Mouse (Mus musculus) midbrain, postnatal 0 days (tissue): ENCODE measurements around the gene Cnr2. TPM values are rescaled to one million over a fixed set of nuclear protein-coding genes. Genes with fewer than 3 reads are reported as not detected.
"Not testable (repeated sequence)": the region's sequence is repeated elsewhere in the genome, so short reads cannot be mapped to it uniquely, and the experiment has no call there.

Source experiments
- ATAC-seq: fragments of 200-750 bp; cut with Nextera tagmentation; 2 replicates; pipeline ENCODE4 v1.8.0; 2017; ENCODE audit warnings: moderate number of reproducible peaks, mild to moderate bottlenecking, moderate TSS enrichment, moderate library complexity; ENCODE audit not compliant: low FRiP score
- DNase-seq: peaks from one replicate; pipeline ENCODE4 v3.0.0-alpha.2; 2015; ENCODE audit warnings: low spot score
- H3K27ac ChIP-seq: fragments of 300-500 bp; sonication (generic); 2 replicates; pipeline ENCODE4 v1.5.1; 2014; ENCODE audit warnings: low read depth, mild to moderate bottlenecking, low read length, mixed read lengths
- H3K27me3 ChIP-seq: fragments of 300-500 bp; sonication (generic); 2 replicates; pipeline ENCODE4 v1.6.1; 2014; ENCODE audit warnings: low read length, control low read depth, mixed read lengths; ENCODE audit not compliant: insufficient read depth
- H3K36me3 ChIP-seq: fragments of 300-500 bp; sonication (generic); 2 replicates; pipeline ENCODE4 v1.6.1; 2014; ENCODE audit warnings: low read length, control low read depth, mixed read lengths; ENCODE audit not compliant: insufficient read depth
- H3K4me1 ChIP-seq: fragments of 300-500 bp; sonication (generic); 2 replicates; pipeline ENCODE4 v1.6.1; 2014; ENCODE audit warnings: mild to moderate bottlenecking, control low read depth, antibody characterized with exemption, low read length, mixed read lengths; ENCODE audit not compliant: insufficient read depth
- H3K4me2 ChIP-seq: fragments of 300-500 bp; sonication (generic); 2 replicates; pipeline ENCODE4 v1.6.1; 2014; ENCODE audit warnings: low read depth, mild to moderate bottlenecking, low read length, mixed read lengths; ENCODE audit not compliant: poor library complexity, severe bottlenecking
- H3K4me3 ChIP-seq: fragments of 300-500 bp; sonication (generic); 2 replicates; pipeline ENCODE4 v1.5.1; 2014; ENCODE audit warnings: low read depth, mild to moderate bottlenecking, low read length, moderate library complexity
- H3K9ac ChIP-seq: fragments of 300-500 bp; sonication (generic); replicated peaks from 2 replicates; pipeline ENCODE4 v1.6.1; 2014; ENCODE audit warnings: mild to moderate bottlenecking, low read length, moderate library complexity, mixed read lengths; ENCODE audit not compliant: poor library complexity, severe bottlenecking
- H3K9me3 ChIP-seq: fragments of 300-500 bp; sonication (generic); 2 replicates; pipeline ENCODE4 v1.6.1; 2016; ENCODE audit warnings: low read length, control low read depth
- CTCF ChIP-seq: IDR thresholded peaks from 2 replicates; pipeline ENCODE4 v1.5.1; 2016; ENCODE audit warnings: antibody characterized with exemption, mild to moderate bottlenecking
- WGBS: fragments of 180-500 bp; shearing (Covaris S2); extraction: QIAGEN DNeasy Blood & Tissue Kit; methylation state at CpG from one replicate; pipeline ENCODE4 v1.1.7; 2014; 5-methylcytosine and 5-hydroxymethylcytosine counted together
- polyA plus RNA-seq: library from polyadenylated mRNA; unstranded; fragments of >200 nt; fragmentation: Nextera tagmentation; extraction: Ambion mirVana; gene quantifications from 2 replicates; pipeline ENCODE4 v1.2.1, GENCODE M21; 2015
- total RNA-seq: library from RNA; depleted of rRNA; stranded (reverse); fragments of >200 nt; gene quantifications from 2 replicates; pipeline ENCODE4 v1.2.3, GENCODE M21; 2014

Gene Cnr2
- total and polyA plus RNA-seq, 2 experiments from 2014 or later, result 0.04 to 0.55 TPM

- Histone ChIP-seq H3K27me3 (no peaks in the 10 kb centered on the region), H3K36me3 (peaks cover 25% of the 10 kb centered on the region), H3K4me3 (no peak overlapping the region), H3K4me2 (no peak overlapping the region), H3K27ac (no peak overlapping the region), H3K9ac (no peak overlapping the region), H3K4me1 (no peaks in the 10 kb centered on the region), H3K9me3 (no peaks in the 10 kb centered on the region)
- DNase-seq (no peak), ATAC-seq (no peak)
- 48% methylated on average over 12 of the region's 12 CpGs for WGBS
- TF ChIP-seq CTCF, result no peak
Measured at GRCm38 (mm10) chr4:135934708-135935500, 39.7 kb downstream of the Cnr2 start.

DNA sequence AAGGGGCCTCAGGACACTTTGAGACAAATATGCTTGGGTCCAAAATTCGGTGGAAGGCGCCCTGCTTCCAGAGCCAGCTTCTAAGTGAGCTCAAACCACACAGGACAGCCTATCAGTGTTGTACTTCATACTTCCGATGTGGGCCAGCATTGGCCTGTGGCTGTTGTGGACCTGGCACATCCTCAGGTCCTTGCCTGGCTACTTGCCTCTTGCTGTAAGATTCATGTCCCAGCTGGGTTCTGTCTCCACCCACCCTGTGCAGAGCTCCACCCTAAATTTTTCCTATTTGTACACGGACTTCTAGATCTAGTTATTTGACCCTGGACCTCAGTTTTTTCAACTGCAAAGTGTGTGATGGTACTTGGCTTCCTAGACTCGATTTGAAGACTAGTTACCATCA, 40.3 kb downstream of the Cnr2 start:
- 62% methylated on average over 5 of the region's 5 CpGs for WGBS
- Histone ChIP-seq H3K9ac (no peak overlapping the region), H3K4me3 (no peak overlapping the region), H3K27me3 (no peaks in the 10 kb centered on the region), H3K4me2 (no peak overlapping the region), H3K36me3 (peaks cover 24% of the 10 kb centered on the region), H3K9me3 (no peaks in the 10 kb centered on the region), H3K4me1 (no peaks in the 10 kb centered on the region), H3K27ac (no peak overlapping the region)
- DNase-seq (no peak), ATAC-seq (no peak)
- TF ChIP-seq CTCF, result no peak

DNA sequence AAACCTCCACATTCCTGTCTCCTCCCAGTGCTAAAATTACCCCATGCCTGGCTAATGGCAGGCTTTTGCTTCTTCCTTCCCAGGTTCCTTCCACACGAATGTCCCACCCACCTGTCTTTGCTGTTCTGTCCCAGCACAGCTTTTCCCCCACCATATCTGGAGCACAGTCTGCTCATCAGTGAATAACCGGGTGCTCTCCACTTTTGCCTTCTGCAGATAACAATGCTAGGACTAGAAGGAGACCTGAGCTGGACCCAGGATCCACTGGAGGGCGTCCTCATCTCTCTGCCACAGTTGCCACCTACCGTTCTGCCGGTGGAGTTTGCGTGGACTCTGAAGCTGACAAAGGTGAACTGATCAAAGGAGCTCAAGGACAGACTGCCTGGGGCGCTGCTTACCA, 43.7 kb downstream of the Cnr2 start:
- H3K9me3 ChIP-seq, result no peaks in the 10 kb centered on the region
- peaks cover 15% of the 10 kb centered on the region for H3K36me3 ChIP-seq
- 86% methylated on average over 7 of the region's 7 CpGs for WGBS
- H3K4me1 ChIP-seq, result no peaks in the 10 kb centered on the region
- H3K27me3 ChIP-seq, result no peaks in the 10 kb centered on the region
- no peak overlapping the region for H3K9ac ChIP-seq
- no peak overlapping the region for H3K27ac ChIP-seq
- H3K4me3 ChIP-seq, result no peak overlapping the region
- TF ChIP-seq CTCF, result no peak
- no peak for ATAC-seq
- DNase-seq, result no peak
- H3K4me2 ChIP-seq, result no peak overlapping the region

GRCm38 (mm10) chr4:135941026-135941425, 45.8 kb downstream of the Cnr2 start:
- DNase-seq, H3K4me3 ChIP-seq, H3K9ac ChIP-seq, H3K27ac ChIP-seq, H3K27me3 ChIP-seq, ATAC-seq, H3K36me3 ChIP-seq, H3K4me1 ChIP-seq, H3K4me2 ChIP-seq, H3K9me3 ChIP-seq: not testable (repeated sequence)
- TF ChIP-seq CTCF, result peak; percentile 46
- WGBS, result 87% methylated on average over 8 of the region's 8 CpGs

- no peak for ATAC-seq
- H3K4me1 ChIP-seq, result no peaks in the 10 kb centered on the region
- H3K4me3 ChIP-seq, result no peak overlapping the region
- TF ChIP-seq CTCF, result no peak
- peaks cover 8% of the 10 kb centered on the region for H3K36me3 ChIP-seq
- no peaks in the 10 kb centered on the region for H3K9me3 ChIP-seq
- WGBS, result 92% methylated on average over 6 of the region's 6 CpGs
- no peak for DNase-seq
- H3K27me3 ChIP-seq, result no peaks in the 10 kb centered on the region
- H3K4me2 ChIP-seq, result no peak overlapping the region
- H3K27ac ChIP-seq, result no peak overlapping the region
- no peak overlapping the region for H3K9ac ChIP-seq
Measured at GRCm38 (mm10) chr4:135942193-135942592, 47.0 kb downstream of the Cnr2 start.

DNA sequence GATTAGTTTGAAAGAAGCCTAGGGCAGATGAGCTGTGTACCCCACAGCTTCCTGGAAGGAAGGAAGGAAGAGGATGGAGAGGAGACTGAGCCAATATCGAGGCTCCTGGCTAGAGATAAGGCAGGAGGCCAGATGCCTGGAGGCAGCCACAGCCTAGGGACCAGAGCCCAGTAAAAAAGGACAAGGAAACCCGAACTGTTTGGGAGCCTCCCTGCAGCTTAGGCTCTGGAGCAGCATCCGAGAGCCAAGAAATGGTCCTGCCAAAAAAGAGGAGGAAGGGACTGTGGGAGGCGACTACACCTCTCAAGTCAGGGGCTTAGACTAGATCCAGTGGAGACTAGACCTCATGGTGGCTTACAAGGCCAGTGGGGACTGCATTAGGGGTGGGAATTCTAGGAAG, 48.2 kb downstream of the Cnr2 start:
- no peak for ATAC-seq

More for the DNA sequence above, 48.2 kb downstream of the Cnr2 start:
- 56% methylated on average over 4 of the region's 4 CpGs for WGBS
- no peaks in the 10 kb centered on the region for H3K27me3 ChIP-seq
- peaks cover 8% of the 10 kb centered on the region for H3K36me3 ChIP-seq
- H3K9me3 ChIP-seq, result no peaks in the 10 kb centered on the region
- no peak for DNase-seq
- no peak overlapping the region for H3K9ac ChIP-seq
- H3K4me3 ChIP-seq, result no peak overlapping the region
- H3K4me2 ChIP-seq, result no peak overlapping the region
- 0 out of 2 replicates have a peak, but pooled peaks cover 3% of the 10 kb centered on the region for H3K4me1 ChIP-seq
- H3K27ac ChIP-seq, result no peak overlapping the region
- TF ChIP-seq CTCF, result no peak
